Mouse (Mus musculus) spleen, postnatal 4 days (tissue): Measurements from ENCODE around the gene Bcam.
"Not testable (repeated sequence)": the region's sequence is repeated elsewhere in the genome, so short reads cannot be mapped to it uniquely, and the experiment has no call there.

ENCODE experiments used
- DNase-seq, 2 experiments: peaks; one replicate each; pipeline ENCODE4 v3.0.0; 2022; ENCODE audit warnings: low spot score in 2 of 2

Gene Bcam

DNA sequence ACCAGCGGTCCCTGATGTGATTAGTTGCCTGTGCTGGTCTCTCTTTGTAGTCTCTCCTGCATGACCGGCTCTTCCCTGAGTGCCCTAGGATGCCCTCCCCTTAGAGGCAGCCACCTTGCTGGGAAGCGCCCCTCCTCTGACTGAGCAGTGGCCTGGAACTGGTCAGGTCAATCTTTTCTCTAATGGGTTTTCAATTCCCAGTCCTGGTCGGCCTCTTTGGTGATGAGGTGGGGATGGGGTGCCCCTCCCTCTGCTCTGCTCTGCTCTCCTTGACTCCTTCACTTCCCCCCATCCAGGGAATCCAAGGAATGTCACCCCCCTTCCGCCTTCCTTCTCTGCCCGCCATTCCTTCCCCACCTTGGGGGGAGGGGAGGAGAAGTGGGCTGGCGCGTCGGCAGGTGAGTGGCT lies at the start of gene Bcam:
Gene Bcam (minus strand): TSS at position 33 of the 408 bp plus-strand sequence.
- DNase-seq, result no peak

DNA sequence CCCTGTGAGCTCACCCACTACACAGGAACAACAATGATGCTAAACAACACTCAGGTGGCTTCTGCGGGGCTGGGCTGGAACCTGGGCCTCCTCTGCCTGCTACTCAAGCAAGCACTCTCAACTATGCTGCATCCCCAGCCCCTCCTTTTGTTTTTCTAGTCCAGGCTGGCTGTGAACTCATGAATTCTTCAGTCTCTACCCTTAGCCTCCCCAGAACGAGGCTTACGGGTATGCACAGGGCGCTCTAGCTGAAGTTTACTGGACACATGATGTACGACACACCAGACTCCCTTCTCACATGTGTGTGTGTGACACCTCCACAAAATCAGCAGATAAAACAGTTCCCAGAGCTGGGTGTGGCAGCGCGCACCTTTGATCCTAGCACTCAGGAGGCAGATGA lies 48.1 kb upstream of the Bcam start:
- no peak for DNase-seq

DNA sequence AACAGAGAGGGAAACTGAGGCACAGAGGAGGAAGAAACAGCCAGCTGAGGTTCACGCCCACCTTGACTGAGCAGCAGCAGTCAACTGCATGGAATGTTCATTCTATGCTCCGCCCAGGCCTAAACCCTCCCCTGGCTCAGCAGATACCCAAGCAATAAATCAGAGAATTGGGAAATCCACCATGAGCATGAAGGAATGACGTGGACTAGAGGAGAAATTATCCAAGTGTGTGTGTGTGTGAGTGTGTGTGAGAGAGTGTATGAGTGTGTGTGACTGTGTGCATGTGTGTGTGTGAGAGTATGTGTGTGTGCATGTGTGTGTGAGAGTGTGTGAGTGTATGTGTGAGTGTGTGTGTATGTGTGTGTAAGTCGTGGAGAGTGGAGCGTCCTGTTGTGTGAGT lies 47.6 kb upstream of the Bcam start:
- DNase-seq, result no peak

DNA sequence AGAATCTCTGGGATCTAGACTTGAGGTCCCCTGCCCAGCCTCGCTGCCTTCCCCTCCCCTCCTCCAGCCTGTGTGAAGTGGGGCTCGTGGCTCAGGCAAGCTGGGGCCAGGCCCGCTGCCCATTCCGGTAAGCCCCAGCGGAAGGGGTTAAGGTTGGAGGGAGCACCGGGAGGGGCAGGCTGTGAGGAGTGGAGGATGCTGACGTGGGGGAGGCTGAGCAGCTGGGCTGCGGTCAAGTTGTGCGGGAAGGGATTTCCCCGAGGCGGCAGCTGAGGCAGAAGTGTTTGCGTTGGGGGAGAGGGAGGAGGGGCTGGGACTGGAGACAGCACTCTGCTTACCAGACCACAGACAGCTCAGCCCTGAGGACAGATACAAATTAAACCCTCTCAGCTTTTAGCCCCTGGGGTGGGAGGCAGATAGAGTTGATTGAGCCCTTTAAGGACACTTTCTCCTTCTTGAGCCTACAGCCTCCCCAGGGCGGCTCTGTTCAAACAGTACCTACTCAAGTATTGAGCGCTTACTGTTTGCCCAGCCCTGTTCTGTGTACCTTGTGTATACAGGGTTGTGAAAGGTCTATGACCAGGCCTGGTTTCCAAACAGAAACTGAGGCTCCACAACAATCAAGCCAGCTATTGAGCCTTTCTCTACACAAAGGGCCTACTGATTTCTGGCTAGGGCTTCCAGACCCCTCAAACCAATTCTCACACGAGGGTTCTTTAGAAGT lies 46.7 kb upstream of the Bcam start:
- peak; percentile 76 to 80 for DNase-seq

DNA sequence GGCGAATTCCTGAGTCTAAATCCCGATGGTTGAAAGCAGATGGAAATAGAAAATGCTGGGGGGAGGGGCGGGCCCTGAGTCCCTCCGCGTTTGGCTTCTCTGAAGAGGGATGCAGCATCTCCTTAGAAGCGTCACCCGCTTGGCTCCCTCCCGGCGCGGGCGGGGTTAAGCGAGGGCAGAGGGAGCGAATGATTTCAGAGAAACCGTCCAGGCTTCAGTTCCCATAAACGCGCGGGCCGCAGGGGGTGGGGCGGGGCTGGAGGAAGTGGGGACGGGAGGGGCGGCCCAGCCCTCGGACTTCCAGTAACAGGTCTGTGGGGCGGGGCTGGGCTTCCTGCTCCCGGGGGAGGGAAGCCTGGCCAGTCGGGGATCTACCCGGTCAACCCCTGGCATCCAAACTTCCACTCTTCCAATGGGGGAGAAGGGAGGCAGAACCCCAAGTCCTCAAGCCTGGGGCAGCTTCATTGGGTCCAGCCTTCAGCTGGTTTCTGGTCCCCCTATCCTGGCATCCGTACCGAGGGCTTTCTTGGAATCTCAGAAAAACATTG lies 45.5 kb upstream of the Bcam start:
- DNase-seq, result peak; percentile 83 to 90

DNA sequence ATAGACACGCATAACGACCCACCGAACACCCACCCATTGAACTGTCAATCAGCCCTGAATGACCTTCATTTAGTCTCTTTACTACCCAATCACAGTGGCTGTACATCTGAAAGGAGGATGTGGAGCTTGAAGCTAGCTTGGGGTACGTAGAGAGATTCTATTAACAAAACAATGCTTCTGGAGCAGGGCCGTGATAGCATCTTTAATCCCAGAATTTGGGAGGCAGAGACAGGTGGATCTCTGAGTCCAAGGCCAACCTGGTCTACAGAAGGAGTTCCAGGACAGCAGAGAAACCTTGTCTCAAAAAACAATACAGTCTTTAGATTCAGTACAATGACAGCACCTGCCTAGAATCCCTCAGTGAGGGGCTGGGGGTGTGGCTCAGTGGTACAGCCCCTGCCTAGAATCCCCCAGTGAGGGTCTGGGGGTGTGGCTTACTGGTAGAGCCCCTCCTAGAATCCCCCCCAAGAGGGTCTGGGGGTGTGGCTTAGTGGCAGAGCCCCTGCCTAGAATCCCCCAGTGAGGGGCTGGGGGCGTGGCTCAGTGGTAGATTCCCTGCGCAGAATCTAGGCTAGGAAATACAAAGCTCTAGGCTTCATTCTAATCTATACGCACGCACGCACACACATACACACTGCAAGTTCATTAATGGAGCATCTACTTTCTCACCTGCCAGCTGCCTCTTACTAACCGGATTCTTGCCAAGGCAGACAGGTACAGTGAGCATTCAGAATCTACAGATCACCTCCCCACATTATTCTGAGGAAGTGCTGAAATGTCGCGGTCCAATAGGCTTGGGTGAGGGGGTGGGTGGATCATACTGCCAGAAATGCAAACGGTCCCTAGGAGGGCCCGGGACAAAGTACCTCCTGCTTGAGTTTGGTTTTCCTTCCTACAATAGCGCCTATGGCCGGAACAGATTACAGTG lies 44.7 kb upstream of the Bcam start:
- DNase-seq, result no peak

DNA sequence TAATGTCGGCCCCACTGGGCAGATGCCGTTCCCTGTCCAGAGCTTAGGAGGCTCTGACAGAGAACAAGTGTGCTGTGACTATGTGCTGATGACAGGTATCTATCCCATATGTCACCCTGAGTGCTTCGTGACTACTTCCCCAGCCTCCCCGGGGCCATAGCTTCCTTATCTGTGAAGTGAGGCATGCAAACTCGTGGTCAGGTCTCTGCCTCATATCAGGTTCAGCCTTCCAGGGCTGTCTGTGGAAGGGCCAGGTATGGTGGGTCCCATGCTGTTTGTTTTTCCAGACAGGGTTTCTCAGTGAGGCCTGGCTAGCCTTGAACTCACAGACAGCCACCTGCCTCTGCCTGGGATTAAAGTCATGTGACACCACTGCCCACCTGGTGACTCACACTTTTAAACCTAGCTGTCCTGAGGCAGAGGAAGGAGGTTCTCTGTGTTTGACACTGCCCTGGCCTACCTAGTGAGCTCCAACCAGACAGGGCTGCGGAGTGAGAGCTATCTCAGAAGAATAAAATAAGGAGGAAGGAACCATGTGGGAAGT lies 42.8 kb upstream of the Bcam start:
- DNase-seq, result no peak

DNA sequence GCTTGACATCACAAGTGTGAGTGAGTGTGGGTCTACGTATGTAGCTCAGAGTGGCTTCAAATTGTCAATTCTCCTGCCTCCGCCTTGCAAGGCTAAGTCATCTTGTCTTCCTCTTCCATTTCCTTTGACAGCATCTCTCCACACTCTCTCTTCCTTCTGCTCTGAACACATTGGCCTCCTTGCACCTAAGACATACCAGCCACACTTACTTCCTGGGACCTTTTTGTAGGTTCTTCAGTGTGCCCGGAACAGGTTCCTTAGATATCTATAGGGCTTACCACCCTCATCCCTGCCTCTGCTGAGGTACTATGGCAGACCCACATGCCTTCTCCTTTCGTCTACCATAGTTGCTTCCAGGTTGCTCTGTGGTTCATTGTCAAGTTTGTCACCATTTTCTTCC lies 42.3 kb upstream of the Bcam start:
- DNase-seq, result no peak

DNA sequence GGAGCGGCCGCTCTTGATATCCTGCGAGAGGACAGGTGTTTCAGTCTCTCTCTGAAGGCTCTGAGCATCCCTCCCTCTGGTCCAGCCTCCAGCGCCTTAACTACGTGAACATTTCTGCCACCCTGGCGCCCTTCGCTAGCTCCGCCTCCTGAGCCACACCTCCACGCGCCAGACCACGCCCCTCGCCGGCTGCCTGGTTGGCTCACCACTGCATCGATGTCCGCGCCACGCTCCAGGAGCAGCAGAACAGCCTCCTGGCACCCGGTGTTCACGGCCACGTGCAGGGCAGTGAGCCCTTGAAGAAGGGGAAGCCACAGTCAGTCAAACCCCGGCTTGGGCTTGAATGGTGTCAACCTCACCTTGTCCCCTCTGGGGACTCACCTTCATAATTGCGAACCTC lies 40.3 kb upstream of the Bcam start:
- peak; percentile 73 to 86 for DNase-seq

DNA sequence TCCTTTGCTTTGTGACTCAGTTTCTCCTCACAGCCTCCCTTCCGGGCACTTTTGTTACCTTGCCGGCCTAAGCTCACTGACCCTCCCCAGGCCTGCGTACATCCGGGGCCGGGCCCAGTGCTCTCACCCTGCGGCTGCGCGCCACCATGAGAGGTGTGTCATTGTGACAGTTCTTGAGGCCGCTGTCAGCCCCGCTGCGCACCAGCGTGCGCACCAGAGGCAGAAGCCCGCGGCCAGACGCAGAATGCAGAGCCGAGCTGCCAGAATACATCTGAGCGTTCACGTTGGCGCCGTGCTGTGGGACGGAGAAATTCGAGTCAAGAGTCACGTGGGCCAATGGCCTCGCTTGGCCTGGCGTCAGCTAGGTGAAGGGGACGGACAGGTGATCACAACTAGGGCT lies 38.6 kb upstream of the Bcam start:
- no peak for DNase-seq

DNA sequence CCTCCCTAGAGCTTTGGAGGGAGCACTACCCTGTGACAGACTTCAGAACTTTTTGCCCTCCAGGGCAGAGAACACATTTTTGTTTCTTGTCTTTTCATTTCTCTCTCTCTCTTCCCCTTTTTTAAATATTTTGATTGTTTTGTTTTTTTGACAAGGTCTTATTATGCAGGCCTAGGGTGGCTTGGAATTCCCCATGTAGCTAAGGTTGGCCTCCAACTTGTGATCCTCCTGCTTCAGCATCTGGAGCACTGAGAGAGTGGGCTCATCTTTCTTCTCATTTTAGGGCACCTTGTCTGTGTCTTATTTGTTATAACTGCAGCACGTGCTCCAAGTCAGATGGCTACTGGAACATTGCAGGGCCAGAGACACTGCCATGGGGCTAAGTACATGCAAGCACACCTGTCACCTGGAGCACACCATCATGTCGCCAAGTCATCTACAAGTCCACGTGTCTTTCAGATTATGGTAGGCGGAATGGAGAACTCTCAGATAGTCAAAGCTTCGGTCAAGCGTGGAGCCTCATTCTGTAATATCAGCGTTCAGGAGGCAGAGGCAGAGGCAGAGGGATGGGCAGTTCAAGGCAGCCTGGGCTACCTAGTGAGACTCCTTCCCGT lies 35.6 kb upstream of the Bcam start:
- no peak for DNase-seq

DNA sequence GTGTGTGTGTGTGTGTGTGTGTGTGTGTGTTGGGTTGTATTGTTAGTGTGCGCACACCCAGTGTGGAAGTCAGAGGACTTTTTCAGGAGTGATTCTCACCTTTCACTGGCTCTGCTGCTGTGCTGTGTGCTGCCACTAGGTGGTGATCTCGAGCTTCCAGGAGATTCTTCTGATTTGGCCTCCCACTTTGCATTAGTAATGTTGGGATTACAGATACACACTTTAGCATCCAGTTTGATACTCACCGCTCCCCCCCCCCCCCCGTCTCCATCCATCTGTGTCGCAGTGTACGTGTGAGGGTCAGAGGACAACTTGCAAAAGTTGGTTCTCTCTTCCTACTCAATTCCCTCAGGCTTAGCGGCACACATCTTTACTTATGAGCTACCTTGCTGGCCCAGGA lies 32.2 kb upstream of the Bcam start:
- peak; percentile 61 to 88 for DNase-seq

DNA sequence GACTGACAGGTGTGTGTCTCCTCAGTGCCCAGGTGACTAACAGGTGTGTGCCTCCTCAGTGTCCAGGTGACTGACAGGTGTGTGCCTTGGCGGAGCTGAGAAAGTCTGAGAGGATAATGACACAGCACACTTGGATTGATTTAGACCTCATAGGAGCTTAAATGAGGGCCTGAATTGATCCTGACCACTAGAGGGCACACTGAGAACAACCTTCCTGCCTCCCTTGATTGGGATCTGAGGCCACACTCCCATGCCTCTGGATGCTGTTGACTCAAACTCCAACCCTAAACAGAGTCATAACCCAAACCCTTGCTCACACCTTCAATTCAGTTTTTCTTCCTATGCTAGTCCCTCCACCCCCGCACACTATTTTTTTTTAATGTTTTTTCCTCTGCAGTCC lies 29.9 kb upstream of the Bcam start:
- no peak for DNase-seq

DNA sequence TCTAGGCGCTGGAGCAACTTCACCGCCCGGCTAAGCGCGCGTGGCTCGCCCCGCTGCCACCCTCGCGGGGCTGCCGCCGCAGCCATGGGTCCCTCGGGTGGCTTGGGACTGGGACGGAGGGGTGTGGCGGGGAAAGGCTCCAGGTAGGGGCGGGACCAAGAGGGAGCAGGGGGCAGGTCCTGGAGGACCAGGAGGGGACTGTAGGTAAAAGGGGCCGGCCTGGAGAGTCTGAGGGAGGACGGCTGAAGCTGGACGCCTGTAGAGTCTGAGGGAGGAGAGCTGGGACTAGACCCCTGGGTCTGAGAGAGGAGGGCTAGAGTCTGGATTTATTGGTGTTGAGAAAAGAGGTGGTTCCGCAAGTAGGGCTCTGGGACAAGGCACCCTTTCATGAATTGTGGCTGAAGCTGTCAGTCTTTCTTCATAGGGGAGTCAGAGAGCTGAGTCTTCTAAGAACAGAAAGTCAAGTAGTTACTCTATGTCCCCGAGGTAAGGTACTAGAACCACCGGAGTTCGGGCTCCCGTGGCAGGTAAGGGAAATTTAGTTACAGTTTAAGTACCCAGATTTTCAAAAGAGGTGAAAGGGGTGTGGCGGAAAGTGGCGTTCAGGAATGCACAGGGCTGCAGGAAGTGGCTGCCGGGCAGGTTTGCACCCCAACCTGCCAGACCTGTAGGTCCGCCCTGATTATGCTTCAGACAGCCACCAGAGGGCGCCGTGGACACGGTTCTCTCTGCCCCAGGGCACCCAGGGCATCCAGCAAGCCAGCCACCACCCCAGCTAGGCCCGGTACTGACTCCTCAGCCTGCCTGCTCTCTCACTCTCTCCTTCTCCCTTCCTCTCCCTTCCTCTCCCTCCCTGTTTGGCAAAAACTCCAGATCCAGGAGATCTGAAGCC lies 26.1 kb upstream of the Bcam start, which contains the start of gene Cblc:
Gene Cblc (minus strand): TSS at position 113 of the 892 bp plus-strand sequence.
- DNase-seq, result peak; percentile 77 to 94

DNA sequence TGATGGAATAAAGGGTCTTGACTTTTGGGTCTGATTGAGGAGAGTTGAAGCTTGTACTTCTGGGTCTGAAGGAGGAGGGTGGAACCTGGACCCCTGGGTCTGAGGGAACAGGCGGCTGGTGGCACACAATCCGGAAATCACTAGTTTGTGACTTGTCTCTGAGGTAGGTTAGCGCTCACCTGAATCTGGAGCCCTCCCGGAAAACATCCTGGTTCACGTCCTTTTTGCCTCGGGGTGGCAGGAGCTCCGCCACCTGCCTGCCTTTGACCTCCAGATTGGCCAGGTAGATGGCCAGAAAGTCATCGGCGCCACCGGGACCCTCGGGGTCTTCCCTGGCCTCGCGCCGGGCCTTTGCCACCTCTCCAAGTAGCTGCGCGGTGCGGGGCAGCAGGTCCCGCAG lies 25.4 kb upstream of the Bcam start:
- no peak for DNase-seq

DNA sequence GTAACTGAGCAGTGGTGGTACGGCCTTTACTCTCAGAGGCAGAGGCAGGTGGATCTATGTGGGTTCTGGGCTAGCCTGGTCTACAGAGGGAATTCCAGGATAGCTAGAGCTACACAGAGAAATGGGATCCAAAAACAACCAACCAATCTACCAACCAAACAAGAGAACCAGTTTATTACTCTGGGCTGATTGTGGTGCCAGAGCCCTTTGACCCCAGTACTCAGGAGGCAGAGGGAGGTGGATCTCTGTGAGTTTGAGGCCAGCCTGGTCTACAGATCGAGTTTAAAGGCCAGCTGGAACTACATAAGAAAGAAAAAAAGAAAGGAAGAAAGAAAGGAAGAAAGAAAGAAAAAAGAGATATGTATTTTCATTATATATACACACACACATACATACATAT lies 24.4 kb upstream of the Bcam start:
- no peak for DNase-seq

DNA sequence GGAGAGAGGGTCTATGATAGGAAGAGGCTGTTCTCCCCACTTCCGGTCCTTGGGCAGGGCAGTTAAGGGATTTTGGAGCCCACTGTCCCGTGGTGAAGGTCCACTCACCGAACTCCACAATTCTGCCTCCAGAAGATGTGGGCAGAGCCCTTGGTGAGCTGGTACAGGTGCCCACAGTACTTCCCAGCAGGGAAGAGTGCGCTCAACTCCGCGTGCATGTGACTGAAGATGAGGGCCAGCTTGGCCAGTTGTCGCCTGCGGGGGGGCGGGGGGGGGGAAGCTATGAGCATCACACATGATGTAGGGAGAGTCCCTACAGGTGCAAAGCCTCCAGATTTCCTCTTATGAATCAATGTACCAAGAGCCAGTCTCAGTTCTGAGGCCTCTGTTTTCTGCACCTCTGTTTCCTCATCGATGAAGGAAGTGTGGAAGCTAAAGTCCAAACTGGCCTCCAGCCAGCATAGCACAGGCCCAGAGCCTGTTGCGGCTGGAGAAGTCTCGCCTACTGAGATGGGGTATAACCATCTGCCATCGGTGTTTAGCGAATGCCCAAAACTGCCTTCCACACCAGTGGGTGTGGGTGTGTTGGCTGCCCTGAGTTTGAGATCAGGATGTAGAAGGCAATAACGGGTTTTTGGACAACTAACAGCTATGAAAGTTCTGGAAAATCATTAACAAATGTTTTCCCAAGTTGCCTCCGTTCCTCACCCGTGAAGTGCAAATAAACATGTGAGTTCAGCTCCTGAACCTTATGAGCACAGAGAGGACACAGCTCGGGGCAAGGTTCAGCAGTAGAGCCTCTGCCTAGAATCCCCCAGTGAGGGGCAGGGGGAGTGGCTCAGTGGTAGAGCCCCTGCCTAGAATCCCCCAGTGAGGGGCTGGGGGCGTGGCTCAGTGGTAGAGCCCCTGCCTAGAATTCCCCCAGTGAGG lies 22.1 kb upstream of the Bcam start:
- no peak for DNase-seq

DNA sequence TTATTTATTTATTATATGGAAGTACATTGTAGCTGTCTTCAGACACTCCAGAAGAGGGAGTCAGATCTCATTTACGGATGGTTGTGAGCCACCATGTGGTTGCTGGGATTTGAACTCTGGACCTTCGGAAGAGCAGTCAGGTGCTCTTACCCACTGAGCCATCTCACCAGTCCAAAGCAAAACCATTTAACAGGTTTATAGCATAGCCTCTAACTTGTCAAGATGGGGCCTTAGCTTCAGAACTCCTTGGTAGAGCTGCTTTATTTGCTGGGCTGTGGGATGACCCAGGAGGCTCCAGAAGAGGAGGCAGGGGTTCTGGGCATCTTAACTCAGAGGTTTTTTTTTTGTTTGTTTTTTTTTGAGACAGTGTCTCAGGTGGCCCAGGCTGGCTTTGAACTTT lies 20.7 kb upstream of the Bcam start:
- not testable (repeated sequence) for DNase-seq

DNA sequence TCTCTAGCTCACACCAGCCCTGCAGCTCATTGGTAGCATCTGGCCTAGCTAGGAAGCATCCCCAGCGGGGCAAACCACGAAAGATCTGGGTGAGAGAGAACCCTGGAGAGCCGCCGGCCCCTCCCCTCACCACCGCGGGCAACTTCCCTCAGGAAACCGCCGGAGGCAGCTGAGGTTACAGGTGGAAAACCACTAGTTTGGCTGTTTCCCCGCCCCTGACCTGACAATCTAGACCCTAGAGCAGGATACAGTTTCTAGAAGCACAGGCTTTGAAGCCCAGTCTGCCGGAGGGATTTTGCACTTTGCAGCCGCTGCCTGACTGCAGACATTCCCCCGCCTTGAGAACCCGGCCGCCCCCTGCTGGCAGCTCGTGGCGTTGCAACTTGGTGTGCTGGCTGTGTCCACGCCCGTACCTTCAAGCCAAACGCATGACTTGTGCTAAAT lies 19.1 kb upstream of the Bcam start:
- DNase-seq, result peak; percentile 84 to 97
